Mouse (Mus musculus) gastrocnemius, postnatal 10 days (tissue): ENCODE measurements at regions not wholly inside any gene's neighbourhood (a gene's known extent, or its start where the extent isn't known, plus 50 kb on each side); places are given as distances from the start of the nearest gene placed in this dataset.

ENCODE experiments used
- DNase-seq: peaks from one replicate; pipeline ENCODE4 v3.0.0; 2021; ENCODE audit warnings: mixed read lengths

DNA sequence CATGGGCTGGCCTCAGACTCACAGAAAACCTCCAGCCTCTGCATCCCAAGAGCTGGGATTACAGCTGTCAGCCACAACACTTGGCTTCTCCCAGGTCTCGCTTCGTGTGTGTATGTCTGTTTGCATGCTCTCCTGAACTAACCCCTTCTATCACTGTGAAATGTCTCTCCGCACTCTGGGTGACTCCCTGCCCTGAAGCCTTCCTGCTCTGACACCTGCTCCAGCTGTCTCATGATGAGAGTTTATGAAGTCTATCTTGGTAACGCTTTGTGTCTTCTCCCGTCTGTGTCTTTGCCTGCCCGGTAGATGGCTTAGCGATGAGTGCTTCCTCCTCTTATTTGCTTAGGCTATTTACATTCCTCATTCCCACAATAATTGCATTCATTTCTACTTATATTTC is 133.0 kb downstream of the Ndufa10 start:
- DNase-seq = no peak

- no peak for DNase-seq
These were observed 135.1 kb downstream of the Ndufa10 start for GRCm38 (mm10) chr1:92338589-92338988.

GRCm38 (mm10) chr1:92337450-92337849 is 136.2 kb downstream of the Ndufa10 start:
- no peak for DNase-seq

DNA sequence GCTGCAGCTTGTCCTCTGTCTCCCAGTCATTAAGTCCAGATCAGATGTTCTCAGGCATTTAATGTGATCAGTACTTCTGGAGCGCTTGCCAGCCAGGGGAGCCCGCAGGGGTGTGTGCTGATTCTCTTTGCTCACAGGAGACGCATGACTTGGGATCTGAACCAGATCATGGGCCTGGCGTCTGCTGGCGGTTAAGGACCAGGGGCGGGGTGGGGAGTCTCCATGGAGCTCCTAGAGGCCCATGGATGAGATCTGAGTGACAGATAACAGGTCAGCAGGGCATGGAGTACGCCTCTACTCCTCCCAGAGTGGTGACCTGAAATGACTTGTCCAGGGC is 136.7 kb upstream of the Hdac4 start:
- DNase-seq = no peak

DNA sequence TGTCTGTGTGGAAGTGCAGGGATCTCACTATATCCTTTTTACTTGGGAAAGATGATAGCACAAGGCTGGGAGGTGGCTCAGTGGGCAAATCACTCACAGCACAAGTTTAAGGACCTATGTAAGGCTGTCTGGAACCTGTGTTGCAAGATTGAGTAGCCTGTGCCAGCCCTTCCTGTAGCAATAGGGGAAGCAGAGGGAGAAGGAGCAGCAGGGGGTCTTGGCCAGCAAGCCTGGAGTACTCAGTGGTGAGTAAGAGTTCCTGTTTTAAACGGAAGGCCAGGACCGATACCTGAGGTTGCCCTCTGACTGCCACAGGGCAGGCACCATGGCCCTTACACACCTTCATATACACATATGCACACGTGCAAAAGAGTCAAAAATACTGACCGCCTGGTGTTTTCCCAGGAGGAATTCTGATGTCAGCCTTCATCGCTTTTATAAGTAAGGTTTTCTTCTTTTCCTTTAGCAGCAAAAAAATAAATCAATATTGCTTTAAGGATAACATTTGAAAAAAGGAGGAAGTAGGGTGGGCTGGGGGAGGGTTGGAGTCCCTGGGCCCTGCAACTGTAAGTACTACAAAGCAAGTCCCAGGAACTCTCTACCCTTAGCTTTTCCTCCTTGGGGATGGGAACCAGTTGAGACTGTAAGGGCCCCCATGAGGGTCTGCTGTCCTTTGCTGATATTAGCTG is 136.2 kb upstream of the Hdac4 start:
- DNase-seq = no peak

GRCm38 (mm10) chr1:92330181-92330580 is 134.7 kb upstream of the Hdac4 start:
- DNase-seq = no peak

DNA sequence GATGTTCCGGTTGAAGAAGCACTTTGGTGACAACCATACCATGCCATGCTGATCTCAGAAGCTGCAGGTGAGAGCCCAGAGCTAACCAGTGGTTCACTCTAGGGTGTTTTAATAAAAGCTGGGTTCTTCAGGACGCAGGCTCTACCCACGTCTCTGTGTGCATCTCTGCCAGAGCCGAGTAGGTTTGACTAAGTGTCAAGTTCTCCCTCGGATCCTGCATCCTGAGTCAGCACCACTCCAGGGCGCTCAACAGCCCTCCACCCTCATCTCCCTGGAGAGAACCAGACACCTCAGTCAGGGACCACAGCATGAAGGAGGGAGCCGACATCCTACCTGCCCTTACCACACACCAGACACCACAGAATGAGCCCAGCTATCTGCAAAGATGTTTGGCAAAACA is 134.0 kb upstream of the Hdac4 start:
- no peak for DNase-seq

GRCm38 (mm10) chr1:92327141-92327540 is 131.6 kb upstream of the Hdac4 start:
- DNase-seq = no peak

DNA sequence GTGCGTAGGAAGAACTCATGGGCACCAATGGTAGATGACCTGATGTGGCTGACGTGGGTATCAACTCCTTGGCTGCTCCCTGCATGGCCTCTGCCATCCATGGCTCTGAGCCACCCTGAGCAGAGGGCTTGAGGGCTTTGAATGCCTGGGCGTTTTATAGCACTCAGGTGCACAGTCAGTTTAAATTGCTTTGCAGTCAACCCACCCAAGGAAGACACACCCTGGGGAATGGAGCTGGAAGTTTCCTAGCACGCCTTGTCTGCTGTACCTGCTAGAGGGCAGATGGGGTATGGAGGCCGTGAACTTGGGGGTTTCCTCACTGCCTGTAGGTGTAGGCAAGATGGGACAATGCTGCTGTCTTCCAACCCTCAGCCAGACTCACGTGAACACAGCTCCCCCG is 129.8 kb upstream of the Hdac4 start:
- no peak for DNase-seq

DNA sequence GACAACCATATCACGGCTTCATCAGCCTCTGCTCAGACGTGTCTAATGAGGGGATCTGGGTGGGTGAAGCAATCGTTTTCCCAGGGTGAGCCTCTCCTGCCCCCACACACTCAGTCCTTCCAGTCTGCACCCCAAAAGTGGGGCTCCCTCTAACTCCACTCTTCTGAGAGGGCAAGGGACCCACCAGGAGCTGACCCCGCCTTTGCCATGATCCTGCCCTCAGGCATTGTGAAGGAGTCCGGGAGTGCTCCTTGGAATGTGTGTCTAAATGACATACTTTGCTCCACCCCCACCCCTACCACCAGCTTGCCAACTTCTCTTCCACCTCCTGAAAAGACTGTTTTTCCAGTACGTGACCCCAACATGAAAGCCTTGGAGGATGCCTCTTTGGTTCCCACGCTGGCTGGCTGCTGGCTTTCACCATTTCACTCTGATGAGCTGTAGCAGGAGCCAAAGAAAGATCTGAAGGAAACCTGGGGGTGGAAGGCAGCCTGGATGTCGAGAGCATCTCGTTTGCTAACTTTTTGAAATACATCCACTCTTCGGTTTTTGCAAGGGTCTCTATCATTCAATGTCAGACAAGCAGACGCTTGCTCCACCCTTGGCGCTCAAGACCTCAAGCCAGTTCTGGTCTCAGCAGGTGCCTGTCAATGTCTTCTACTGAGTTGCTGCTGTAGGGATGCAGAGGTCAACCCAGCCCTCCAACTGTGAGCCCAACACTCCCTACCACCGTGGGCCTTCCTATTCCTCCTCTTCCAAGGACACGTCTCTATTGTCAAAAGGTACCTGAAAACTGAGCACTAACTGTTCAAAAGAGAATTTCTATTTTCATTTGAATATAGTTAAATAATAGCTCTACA is 128.8 kb upstream of the Hdac4 start:
- DNase-seq = no peak

- no peak for DNase-seq
These were observed 121.6 kb upstream of the Hdac4 start for GRCm38 (mm10) chr1:92317131-92317530.

- DNase-seq = no peak
These were observed 120.8 kb upstream of the Hdac4 start for GRCm38 (mm10) chr1:92316191-92316723.

- DNase-seq = no peak
These were observed 117.6 kb upstream of the Hdac4 start for GRCm38 (mm10) chr1:92313001-92313597.

- no peak for DNase-seq
These were observed 114.4 kb upstream of the Hdac4 start for GRCm38 (mm10) chr1:92309883-92310282.

GRCm38 (mm10) chr1:92309381-92309780 is 113.9 kb upstream of the Hdac4 start:
- no peak for DNase-seq

DNA sequence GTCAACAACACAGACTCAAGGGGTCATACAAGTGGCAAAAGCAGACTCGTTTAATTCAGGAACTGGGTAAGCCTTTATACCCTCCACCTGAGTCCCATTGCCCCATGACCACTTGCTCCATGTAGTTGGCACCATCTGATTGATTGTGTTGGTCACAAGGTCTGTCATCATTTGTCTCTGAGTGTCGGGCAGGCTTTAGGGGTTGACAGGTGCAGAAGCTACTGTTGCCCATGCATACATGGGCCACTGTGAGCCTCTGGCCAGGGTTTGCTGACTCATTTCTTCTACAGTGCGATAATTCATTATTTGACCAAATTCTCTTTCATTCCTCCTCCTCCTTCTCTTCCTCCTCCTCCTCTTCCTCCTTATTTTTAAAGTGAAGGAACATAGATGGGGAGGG is 113.0 kb upstream of the Hdac4 start:
- DNase-seq = no peak

DNA sequence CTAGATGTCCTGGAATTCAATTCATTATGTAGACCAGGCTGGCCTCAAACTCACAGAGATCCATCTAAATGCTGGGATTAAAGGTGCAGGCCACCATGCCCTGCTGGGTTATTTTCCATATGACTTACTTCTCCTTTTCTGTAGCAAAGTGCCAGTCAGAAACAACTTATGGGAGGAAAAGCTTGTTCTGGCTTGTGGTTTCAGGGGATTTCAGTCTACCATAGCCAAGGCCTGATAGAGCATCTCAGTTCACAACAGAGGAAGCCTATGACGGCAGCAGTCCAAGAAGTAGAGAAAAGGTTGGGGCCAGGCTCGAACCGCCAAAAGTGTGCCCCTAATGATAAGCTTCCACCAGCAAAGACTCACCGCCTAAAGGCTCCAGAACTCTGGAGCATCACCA is 110.5 kb upstream of the Hdac4 start:
- DNase-seq = no peak

DNA sequence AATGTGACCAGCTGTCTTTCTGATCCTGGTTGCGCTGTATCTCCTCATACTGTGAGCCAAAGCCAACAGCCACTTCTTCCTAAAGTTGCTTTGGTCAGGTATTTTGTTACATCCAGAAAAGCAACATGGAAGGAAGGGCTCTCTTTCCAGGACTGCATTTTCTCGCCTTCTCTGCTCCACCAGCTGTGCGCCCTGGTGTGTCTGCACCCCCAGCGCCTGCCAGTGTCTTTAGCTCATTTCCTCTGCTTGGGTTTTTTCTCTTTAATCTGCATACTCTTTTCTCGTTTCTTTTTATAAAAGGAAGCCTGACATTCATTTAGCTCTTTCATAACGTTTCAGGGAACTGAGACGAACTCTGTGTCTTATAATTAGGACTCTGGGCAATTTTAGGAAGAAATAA is 103.5 kb upstream of the Hdac4 start:
- no peak for DNase-seq

GRCm38 (mm10) chr1:92292681-92293380 is 97.3 kb upstream of the Hdac4 start:
- no peak for DNase-seq

DNA sequence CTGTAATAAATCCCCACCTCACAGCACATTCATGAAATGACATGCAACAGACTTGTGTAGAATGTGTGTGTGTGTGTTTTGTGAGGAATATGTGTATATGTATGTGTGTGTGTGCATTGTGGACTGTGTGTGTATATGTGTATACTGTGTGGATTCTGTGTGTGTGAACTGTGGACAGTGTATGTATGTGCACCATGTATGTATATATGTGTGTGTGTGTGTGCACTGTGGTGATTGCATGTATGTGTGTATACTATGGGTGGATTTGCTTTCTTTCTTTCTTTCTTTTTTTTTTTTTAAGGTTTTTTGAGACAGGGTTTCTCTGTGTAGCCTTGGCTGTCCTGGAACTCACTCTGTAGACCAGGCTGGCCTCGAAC is 91.5 kb upstream of the Hdac4 start:
- no peak for DNase-seq

- DNase-seq = no peak
These were observed 90.8 kb upstream of the Hdac4 start for GRCm38 (mm10) chr1:92286013-92286965.

DNA sequence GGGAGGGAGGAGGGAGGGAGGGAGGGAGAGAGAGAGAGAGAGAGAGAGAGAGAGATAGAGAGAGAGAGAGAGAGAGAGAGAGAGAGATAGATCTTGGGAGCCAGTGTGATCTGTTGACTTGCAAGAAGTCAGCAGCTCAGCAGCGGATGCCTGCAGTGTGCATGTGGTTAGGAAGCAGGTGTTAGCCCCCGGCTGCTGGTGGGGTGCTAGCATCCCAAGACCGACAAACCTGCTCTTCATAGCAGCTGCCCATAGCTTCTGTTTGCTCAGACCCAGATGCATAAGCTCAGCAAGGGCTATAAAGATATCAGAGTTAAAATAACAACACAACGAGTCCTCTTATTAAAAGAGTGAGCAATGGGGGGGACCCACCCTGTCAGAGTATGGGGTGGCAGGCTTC is 88.7 kb upstream of the Hdac4 start:
- DNase-seq = no peak
